Mouse (Mus musculus) cortical plate, adult 2 months (tissue): ENCODE results near the gene Hilpda.

Experiments
- CTCF ChIP-seq: fragments of 200-500 bp; IDR thresholded peaks from 2 replicates; pipeline ENCODE4 v1.5.1; 2011; ENCODE audit warnings: mild to moderate bottlenecking, control low read depth, low read length; ENCODE audit not compliant: insufficient read depth; ENCODE audit errors: extremely low read depth
- POLR2A ChIP-seq: fragments of 200-500 bp; IDR thresholded peaks from 2 replicates; pipeline ENCODE4 v1.6.1; 2011; ENCODE audit warnings: mild to moderate bottlenecking, low read length, control low read depth; ENCODE audit not compliant: insufficient read depth; ENCODE audit errors: extremely low read depth

GRCm38 (mm10) chr6:29270961-29271360 lies 1.3 kb upstream of the Hilpda start:
- TF ChIP-seq CTCF (no peak), POLR2A (no peak)
